Mouse (Mus musculus) kidney, adult 2 months (tissue): ENCODE data around the gene Mau2. TPM values are rescaled to one million over a fixed set of nuclear protein-coding genes. Genes with fewer than 3 reads are reported as not detected.
A peak's percentile ranks its signal among the peaks of the same experiment; 100 is the strongest.

Experiments
- DNase-seq: peaks from one replicate; pipeline ENCODE4 v3.0.0; 2021
- H3K27ac ChIP-seq: fragments of 200-500 bp; 2 replicates; pipeline ENCODE4 v1.5.1; 2012; ENCODE audit warnings: low read depth, low read length, control low read depth, inconsistent platforms; ENCODE audit not compliant: insufficient read depth
- H3K27me3 ChIP-seq: fragments of 200-500 bp; replicated peaks from 2 replicates; pipeline ENCODE4 v1.6.1; 2012; ENCODE audit warnings: mild to moderate bottlenecking, moderate library complexity, low read length, inconsistent platforms; ENCODE audit not compliant: control insufficient read depth, insufficient read depth
- H3K36me3 ChIP-seq: fragments of 200-500 bp; 2 replicates; pipeline ENCODE4 v1.6.1; 2012; ENCODE audit warnings: mild to moderate bottlenecking, moderate library complexity, low read length, inconsistent platforms; ENCODE audit not compliant: control insufficient read depth, insufficient read depth
- H3K4me1 ChIP-seq: fragments of 200-500 bp; 2 replicates; pipeline ENCODE4 v1.6.1; 2011; ENCODE audit warnings: low read length; ENCODE audit not compliant: control insufficient read depth, insufficient read depth
- H3K4me3 ChIP-seq: fragments of 200-500 bp; 2 replicates; pipeline ENCODE4 v1.5.1; 2011; ENCODE audit warnings: mild to moderate bottlenecking, low read depth, low read length, control low read depth; ENCODE audit not compliant: insufficient read depth
- CTCF ChIP-seq: fragments of 200-500 bp; conservative IDR thresholded peaks from 2 replicates; pipeline ENCODE4 v1.5.1; 2011; ENCODE audit warnings: low read depth, mild to moderate bottlenecking, control low read depth, low read length, moderate library complexity, mixed read lengths; ENCODE audit not compliant: insufficient read depth, insufficient read length
- POLR2A ChIP-seq: fragments of 200-500 bp; IDR thresholded peaks from one replicate; pipeline ENCODE4 v1.6.1; 2011; ENCODE audit warnings: low read depth, low read length, control low read depth
- WGBS: fragments of 180-500 bp; shearing (Covaris S2); methylation state at CpG from one replicate; pipeline ENCODE4 v1.1.7; 2018; 5-methylcytosine and 5-hydroxymethylcytosine counted together
- polyA plus RNA-seq: library from polyadenylated mRNA; depleted of rRNA; stranded (reverse); fragments of >200 nt; gene quantifications from 2 replicates; pipeline ENCODE4 v1.2.3, GENCODE M21; 2012; rRNA removed

Gene Mau2
- polyA plus RNA-seq, 1 experiment: 47.1 TPM

DNA sequence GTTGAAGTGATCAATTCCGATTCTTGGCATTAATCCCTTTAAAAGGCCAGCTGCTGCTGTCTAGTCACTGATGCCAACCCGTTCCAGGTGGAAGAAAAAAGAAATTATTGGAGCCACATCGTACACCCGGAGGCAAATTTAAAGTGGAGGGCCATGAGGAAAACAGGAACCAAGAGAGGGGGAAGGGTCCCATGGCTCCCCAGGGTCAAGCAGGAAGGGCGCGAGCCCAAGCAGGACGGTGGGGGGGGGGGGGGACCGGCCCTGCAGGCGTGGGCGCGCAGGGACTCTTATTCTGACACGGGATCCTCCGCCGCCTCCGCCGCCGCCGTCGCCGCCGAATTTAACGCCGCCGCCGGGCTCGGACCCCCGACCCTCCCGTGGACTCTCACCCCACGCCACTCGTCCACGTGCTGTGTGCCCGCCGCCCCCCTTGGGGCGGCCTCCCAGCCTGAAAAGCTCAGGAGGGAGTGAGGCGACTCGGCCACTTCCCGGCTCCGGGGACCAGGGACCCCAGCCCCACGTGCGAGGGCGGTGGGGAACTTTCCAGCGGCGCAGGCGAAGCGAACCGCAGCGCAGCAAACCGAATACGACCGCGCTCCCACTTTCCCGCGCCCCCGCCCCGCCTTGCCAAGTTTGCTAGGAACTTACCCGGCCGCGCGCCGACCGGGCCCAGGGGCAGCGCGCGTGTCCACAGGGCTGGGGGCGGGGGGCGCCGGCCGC lies 68.9 kb downstream of the Mau2 start:
- Histone ChIP-seq H3K27ac (peak overlapping the region; percentile 51), H3K36me3 (no peaks in the 10 kb centered on the region), H3K4me1 (peaks cover 41% of the 10 kb centered on the region), H3K27me3 (no peaks in the 10 kb centered on the region), H3K4me3 (peak overlapping the region; percentile 80)
- WGBS: under 1% methylated on average over 53 of the region's 68 CpGs
- DNase-seq: peak; percentile 52
- no peak for TF ChIP-seq POLR2A
- no peak for TF ChIP-seq CTCF

DNA sequence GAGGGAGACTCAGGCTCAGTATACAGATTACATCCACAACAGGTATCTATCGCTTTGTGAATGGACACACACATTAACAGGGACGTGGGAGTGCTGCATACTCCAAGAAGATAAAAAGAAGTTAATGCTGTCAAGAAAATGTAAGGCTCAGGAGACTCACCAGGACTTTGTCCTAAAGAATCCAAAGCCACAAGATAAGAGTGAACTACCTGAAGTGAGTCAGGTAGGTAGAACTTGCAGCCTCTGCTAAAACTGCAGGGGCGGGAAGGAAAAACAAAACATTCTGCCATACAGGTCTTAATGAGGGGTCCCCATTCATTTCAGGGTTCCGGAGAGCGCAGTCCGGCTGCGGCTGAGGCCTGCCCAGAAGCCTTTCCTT lies 69.5 kb downstream of the Mau2 start:
- 16% methylated on average over 7 of the region's 7 CpGs for WGBS
- DNase-seq: no peak
- TF ChIP-seq CTCF: no peak
- no peak for TF ChIP-seq POLR2A
- H3K4me1 ChIP-seq: peaks cover 42% of the 10 kb centered on the region
- H3K36me3 ChIP-seq: no peaks in the 10 kb centered on the region
- peak overlapping the region; percentile 80 for H3K4me3 ChIP-seq
- no peaks in the 10 kb centered on the region for H3K27me3 ChIP-seq
- H3K27ac ChIP-seq: no peak overlapping the region

DNA sequence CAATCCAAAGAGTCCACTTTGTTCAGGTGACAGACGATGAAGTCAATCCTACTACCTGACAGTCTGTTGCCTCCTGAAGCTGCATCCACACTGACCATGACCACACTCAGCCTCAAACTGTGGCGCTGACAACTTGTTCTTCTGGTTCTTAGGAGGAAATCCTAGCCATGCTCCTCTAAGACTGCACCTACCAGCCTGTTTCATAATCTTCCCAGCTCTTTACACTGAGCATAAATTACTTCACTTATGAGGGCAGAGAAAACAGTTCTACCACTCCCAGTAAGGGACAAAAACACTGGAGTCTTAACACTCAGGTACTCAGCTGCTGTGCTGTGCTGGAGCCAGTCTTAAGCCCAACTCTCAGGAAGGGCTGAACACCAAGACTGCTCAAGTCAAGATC lies 71.7 kb downstream of the Mau2 start:
- Histone ChIP-seq H3K4me1 (peaks cover 52% of the 10 kb centered on the region), H3K4me3 (no peak overlapping the region), H3K27me3 (no peaks in the 10 kb centered on the region), H3K27ac (peak overlapping the region; percentile 61; the same call in 1 of the 2 replicates), H3K36me3 (no peaks in the 10 kb centered on the region)
- no peak for DNase-seq
- TF ChIP-seq POLR2A (no peak), CTCF (no peak)
- 59% methylated on average over 2 of the region's 2 CpGs for WGBS

DNA sequence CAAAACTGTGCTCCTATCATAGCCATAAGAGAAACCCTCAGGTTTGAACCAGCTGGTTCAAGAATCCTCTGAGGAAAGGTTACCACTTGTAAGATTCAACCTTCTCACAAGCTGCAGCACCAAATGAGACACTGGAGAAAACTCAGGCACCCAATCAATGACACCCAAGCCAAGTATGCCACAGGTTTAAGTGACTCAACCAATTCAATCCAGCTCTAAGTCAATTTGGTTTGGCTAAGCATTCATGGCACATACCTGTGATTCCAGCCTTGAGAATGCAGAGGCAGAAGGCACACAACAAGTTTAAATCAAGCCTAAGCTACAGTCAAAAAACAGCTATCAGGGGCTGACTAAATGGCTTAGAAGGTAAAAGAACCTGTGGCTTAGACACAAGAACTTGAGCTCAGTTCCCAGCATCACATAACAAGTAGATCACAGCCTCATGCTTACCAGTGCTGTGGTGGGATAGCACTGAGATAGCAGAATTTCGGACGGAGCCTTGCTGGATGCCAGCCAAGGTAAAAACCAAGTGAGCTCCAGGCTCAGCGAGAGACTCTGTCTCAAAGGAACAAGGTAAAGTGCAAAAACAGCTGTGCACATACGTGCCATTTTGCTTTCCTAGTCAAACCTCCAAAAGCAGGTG lies 75.1 kb downstream of the Mau2 start:
- Histone ChIP-seq H3K27ac (peak overlapping the region; percentile 27; the same call in 1 of the 2 replicates), H3K4me1 (peaks cover 50% of the 10 kb centered on the region), H3K27me3 (no peaks in the 10 kb centered on the region), H3K4me3 (no peak overlapping the region), H3K36me3 (no peaks in the 10 kb centered on the region)
- WGBS: 38% methylated on average over 4 of the region's 4 CpGs
- no peak for TF ChIP-seq POLR2A
- no peak for TF ChIP-seq CTCF
- DNase-seq: no peak

Other genes starting within 250 kb of the Mau2 start
- gene Gmip, start 234.1 kb downstream of the Mau2 start, polyA plus RNA-seq: 15.8 and 15.9 TPM in 2 replicates
- gene Lpar2, start 220.3 kb downstream of the Mau2 start, polyA plus RNA-seq: 6.4 and 6.7 TPM in 2 replicates
- gene Pbx4, start 210.2 kb downstream of the Mau2 start, polyA plus RNA-seq: 3.6 and 3.9 TPM in 2 replicates
- 0.11 and 0.16 TPM in 2 replicates for gene Cilp2, start 155.0 kb downstream of the Mau2 start, polyA plus RNA-seq
- 1.3 and 1.5 TPM in 2 replicates for gene Tssk6, start 140.6 kb downstream of the Mau2 start, polyA plus RNA-seq
- gene Ndufa13, start 140.2 kb downstream of the Mau2 start, polyA plus RNA-seq: 283 and 372 TPM in 2 replicates
- 3.9 and 5.6 TPM in 2 replicates for gene Yjefn3, start 140.0 kb downstream of the Mau2 start, polyA plus RNA-seq
- 60.1 and 60.9 TPM in 2 replicates for gene Gatad2a, start 46.4 kb downstream of the Mau2 start, polyA plus RNA-seq
- 9.0 and 10.9 TPM in 2 replicates for gene Sugp1, start 79 bp upstream of the Mau2 start, polyA plus RNA-seq
- gene Tm6sf2, start 30.2 kb upstream of the Mau2 start, polyA plus RNA-seq: 30.2 and 37.5 TPM in 2 replicates
- gene Hapln4, start 40.7 kb upstream of the Mau2 start, polyA plus RNA-seq: 0.05 and 0.08 TPM in 2 replicates
- 0.04 and 0.06 TPM in 2 replicates for gene Ncan, start 78.1 kb upstream of the Mau2 start, polyA plus RNA-seq
- 13.8 and 14.8 TPM in 2 replicates for gene Nr2c2ap, start 88.6 kb upstream of the Mau2 start, polyA plus RNA-seq
- 29.9 and 31.9 TPM in 2 replicates for gene Rfxank, start 96.4 kb upstream of the Mau2 start, polyA plus RNA-seq
- gene Borcs8, start 96.8 kb upstream of the Mau2 start, polyA plus RNA-seq: 107 and 111 TPM in 2 replicates
- 0.10 and 0.16 TPM in 2 replicates for gene Mef2b, start 97.0 kb upstream of the Mau2 start, polyA plus RNA-seq
- gene Tmem161a, start 129.6 kb upstream of the Mau2 start, polyA plus RNA-seq: 85.2 and 115 TPM in 2 replicates
- 129 and 132 TPM in 2 replicates for gene Slc25a42, start 169.6 kb upstream of the Mau2 start, polyA plus RNA-seq
- 18.9 and 20.2 TPM in 2 replicates for gene Sugp2, start 191.5 kb upstream of the Mau2 start, polyA plus RNA-seq
- gene Armc6, start 191.7 kb upstream of the Mau2 start, polyA plus RNA-seq: 14.2 and 14.4 TPM in 2 replicates
- gene Homer3, start 240.1 kb upstream of the Mau2 start, polyA plus RNA-seq: 22.4 and 23.7 TPM in 2 replicates